Mouse (Mus musculus): ENCODE data around the gene Klri2. TPM values are rescaled to one million over a fixed set of nuclear protein-coding genes. Genes with fewer than 3 reads are reported as not detected.
"Not testable (repeated sequence)": the region's sequence is repeated elsewhere in the genome, so short reads cannot be mapped to it uniquely, and the experiment has no call there.

Klri2 gene
- polyA plus RNA-seq (2017; shearing (Covaris generic)): not detected

DNA sequence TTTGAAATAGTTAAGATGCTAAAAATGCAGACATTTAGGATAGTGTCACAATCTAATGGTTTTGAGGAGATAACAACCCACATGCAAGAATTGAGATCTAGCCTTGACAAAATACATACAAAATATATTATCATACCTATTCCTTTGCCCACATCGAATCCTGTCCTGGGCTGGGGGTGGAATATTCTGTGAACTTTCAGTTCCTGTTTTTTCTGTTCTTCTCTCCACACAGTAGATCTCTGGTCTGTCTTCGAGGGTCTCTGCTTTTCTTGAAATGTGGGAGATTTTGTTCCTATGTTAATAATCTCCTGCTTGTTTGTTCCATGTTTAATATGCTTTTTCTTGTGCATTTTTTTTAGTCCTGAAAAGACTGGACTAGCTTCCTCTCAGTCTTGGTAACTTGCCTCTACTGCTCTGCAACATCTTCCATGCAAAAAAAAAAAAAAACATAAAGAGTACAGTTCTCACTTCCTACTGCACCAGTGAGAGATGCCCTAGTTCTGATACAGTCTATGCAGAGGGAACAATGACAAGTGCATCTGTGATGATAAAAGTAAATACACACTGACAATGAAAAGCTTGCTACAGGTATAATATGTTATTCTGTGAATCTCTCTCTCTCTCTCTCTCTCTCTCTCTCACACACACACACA is at the start of gene Klri2:
TSS of gene Klri2 (minus strand) at position 416 of the 653 bp plus-strand sequence.
- ATAC-seq: no peak

GRCm38 (mm10) chr6:129784170-129784569 is 43.9 kb upstream of the Klri2 start, which contains the start of gene Gm156:
TSS of gene Gm156 (minus strand) at chr6:129784270.
- ATAC-seq: not testable (repeated sequence)

GRCm38 (mm10) chr6:129747654-129748032 is 7.4 kb upstream of the Klri2 start:
- ATAC-seq: no peak

DNA sequence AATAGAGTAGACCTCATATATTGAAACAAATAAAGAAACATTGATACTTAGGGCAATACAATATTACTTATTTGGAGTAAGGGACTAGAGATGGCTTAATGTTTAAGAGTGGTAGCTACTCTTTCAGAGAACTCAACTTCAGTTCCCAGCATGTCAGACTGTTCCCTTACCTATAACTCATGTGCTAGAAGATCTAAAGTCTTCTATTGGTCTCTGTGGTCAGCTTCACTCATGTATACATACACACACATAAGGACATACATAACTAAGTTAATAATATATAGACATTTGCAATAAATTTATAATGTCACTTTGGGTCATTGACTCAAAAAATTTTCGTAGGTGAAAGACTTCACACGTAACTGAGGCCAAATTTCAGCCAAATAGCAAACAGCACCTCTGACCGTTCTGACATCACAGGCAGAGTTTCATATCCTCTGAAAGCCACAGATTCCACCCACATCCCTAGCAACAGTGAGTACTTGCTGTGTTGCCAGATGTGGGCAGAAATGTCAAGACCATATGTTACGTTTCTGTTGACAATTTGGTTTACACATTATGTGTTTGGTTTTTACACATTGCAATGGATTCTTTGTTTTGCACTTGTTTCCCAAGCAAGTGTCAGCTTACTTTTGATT is 6.9 kb upstream of the Klri2 start:
- ATAC-seq: no peak

DNA sequence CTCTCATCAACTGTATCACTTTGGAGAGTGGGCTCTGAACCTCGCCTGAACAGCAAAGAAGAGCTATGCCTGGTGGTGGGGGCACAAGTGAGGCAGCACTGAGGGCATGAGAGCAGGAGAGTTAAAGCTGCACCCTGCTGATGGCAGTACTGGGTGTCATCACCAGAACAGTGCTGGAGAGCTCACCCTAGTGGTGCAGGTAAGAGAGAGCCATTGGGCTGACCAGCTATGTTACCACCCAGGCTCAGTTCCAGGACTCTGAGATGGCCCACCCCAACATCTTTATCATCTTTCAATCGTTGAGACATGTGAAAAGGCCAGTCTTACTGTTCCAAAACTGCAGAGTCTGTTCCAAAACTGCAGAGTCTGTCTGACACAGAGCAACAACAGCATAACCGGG is 5.9 kb upstream of the Klri2 start:
- no peak for ATAC-seq

- no peak for ATAC-seq
Measured at GRCm38 (mm10) chr6:129736414-129736813, 3.9 kb downstream of the Klri2 start.

DNA sequence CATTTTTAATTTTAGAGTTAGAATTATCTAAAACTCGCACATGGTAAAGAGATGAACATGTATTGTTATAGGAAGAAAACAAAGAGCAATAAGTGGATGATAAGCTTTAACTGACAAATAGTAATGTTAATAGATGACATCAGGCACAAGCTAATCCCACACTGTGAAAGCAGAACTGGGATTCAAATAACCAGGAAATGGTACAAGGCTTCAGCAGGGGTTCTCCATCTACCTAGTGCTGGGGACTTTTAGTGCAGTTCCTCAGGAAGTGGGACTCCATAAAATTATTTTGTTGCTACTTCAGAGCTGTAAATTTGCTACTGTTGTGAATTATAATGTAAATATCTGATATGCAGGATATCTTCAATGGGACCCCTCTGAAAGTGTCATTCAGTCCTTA is 13.0 kb downstream of the Klri2 start:
- ATAC-seq: no peak

- no peak for ATAC-seq
Measured at GRCm38 (mm10) chr6:129721390-129721789, 18.9 kb downstream of the Klri2 start.

DNA sequence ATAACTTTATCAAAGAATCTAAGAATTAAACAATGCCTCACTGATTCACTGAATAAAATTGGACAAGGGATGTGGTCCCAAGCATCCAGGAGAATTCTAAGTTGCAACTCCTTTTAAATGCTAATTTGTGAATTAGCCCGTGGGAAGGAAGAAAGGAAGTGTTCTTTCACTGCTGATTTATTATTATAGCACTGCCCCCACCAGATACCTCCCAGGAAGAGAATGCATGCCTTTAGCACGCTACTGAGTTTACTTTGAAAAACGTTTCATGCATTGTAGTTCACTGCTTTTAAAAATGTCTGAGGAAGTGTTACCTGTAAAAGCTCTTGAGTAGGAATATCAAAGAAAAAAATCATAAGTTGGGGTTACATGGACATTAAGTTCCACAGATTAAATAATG is 19.8 kb downstream of the Klri2 start:
- no peak for ATAC-seq

- no peak for ATAC-seq
Measured at GRCm38 (mm10) chr6:129717032-129717431, 23.3 kb downstream of the Klri2 start, which contains the start of gene Klri1. TSS of gene Klri1 (minus strand) at chr6:129717132.

GRCm38 (mm10) chr6:129713566-129713965 is 26.7 kb downstream of the Klri2 start:
- no peak for ATAC-seq

DNA sequence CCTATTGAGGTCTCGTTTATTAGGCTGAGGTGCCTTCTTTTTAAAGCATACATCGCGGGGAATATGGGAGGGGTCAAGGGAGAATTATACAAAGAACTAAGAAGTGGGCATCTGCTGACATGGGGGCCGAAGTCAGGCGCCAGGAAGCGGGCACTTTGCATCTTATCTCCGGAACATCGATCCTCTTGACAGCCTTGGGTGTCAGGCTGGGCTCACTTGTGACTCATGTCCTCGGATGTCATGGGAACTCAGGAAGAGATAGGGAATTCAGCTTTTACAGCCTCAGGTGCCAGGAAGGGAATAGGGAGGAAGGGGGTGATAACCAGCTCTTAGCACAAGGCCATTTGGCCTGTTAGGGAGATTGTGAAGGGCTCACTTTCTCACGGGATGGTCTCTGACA is 48.8 kb downstream of the Klri2 start:
- ATAC-seq: not testable (repeated sequence)

DNA sequence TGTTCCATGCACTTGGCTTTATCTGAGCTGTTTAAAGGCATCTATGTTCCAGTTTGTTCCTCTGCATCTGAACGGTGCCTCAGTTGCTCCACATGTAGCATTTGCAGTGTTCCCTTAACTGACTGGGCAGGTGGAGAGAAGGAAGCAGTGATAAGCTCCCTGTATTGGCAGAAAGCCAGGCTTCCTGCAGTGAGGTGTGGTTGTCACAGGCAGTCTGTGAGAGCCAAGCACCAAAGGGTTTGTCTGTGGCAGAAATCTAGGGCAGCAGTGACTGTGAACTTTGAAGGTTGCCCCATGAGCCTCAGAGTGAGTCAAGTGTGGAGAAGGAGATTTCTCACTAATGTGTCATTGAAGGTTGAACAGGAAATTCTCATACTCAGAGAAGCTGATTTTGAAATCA is 59.9 kb downstream of the Klri2 start:
- ATAC-seq: no peak

Other genes with a start within 250 kb of the Klri2 start
- under 1 TPM in 1 of 3 experiments, not detected in 2; 0.25 TPM for gene Olr1, start 233.3 kb downstream of the Klri2 start, polyA plus RNA-seq (2017; shearing (Covaris generic))
- not detected for gene Tmem52b, start 227.9 kb downstream of the Klri2 start, polyA plus RNA-seq (2017; shearing (Covaris generic))
- 10 to 100 TPM in 1 of 3 experiments, 1 to 10 TPM in 2; 8.0 to 10.5 (median 8.1) TPM for gene Gabarapl1, start 207.3 kb downstream of the Klri2 start, polyA plus RNA-seq (2017; shearing (Covaris generic))
- under 1 TPM in 1 of 3 experiments, not detected in 2; 0.23 TPM for gene Klre1, start 162.6 kb downstream of the Klri2 start, polyA plus RNA-seq (2017; shearing (Covaris generic))
- gene Klrd1, start 148.7 kb downstream of the Klri2 start, polyA plus RNA-seq (2017; shearing (Covaris generic)): 1 to 10 TPM in 1 of 3 experiments, under 1 TPM in 1, not detected in 1; 0.66 to 7.8 TPM
- gene Klrk1, start 116.6 kb downstream of the Klri2 start, polyA plus RNA-seq (2017; shearing (Covaris generic)): 1 to 10 TPM in 1 of 3 experiments, under 1 TPM in 1, not detected in 1; 0.71 to 3.1 TPM
- not detected for gene Klrc3, start 97.1 kb downstream of the Klri2 start, polyA plus RNA-seq (2017; shearing (Covaris generic))
- gene Klrc2, start 79.8 kb downstream of the Klri2 start, polyA plus RNA-seq (2017; shearing (Covaris generic)): under 1 TPM in 1 of 3 experiments, not detected in 2; 0.39 TPM
- 1 to 10 TPM in 1 of 3 experiments, not detected in 2; 4.8 TPM for gene Klrc1, start 61.5 kb downstream of the Klri2 start, polyA plus RNA-seq (2017; shearing (Covaris generic))
- under 1 TPM in 1 of 3 experiments, not detected in 2; 0.73 TPM for gene Klri1, start 23.4 kb downstream of the Klri2 start, polyA plus RNA-seq (2017; shearing (Covaris generic))
- gene Gm156, start 43.8 kb upstream of the Klri2 start, polyA plus RNA-seq (2017; shearing (Covaris generic)): not detected
- not detected for gene Gm17631, start 122.2 kb upstream of the Klri2 start, polyA plus RNA-seq (2017; shearing (Covaris generic))
- gene Klra17, start 136.2 kb upstream of the Klri2 start, polyA plus RNA-seq (2017; shearing (Covaris generic)): under 1 TPM in 1 of 3 experiments, not detected in 2; 0.82 TPM
- not detected for gene Klra5, start 177.2 kb upstream of the Klri2 start, polyA plus RNA-seq (2017; shearing (Covaris generic))

All from inflammation-experienced regulatory T-cells, adult 6 months (primary cell).